Mouse (Mus musculus) frontal cortex, postnatal 14 days (tissue): Measurements from ENCODE around the gene Dcps.

Experiments
- DNase-seq, 2 experiments: peaks; one replicate each; pipeline ENCODE4 v3.0.0; 2022; ENCODE audit warnings: low spot score in 2 of 2

Gene Dcps

GRCm38 (mm10) chr9:35108916-35109315 lies 66.9 kb downstream of the Dcps start:
- peak; percentile 63 to 83 for DNase-seq

- DNase-seq = no peak
Measured at GRCm38 (mm10) chr9:35108066-35108465, 67.8 kb downstream of the Dcps start.

GRCm38 (mm10) chr9:35107396-35107795 lies 68.5 kb downstream of the Dcps start:
- no peak for DNase-seq

- no peak for DNase-seq
Measured at GRCm38 (mm10) chr9:35105884-35106880, 69.7 kb downstream of the Dcps start.

- DNase-seq = no peak
Measured at GRCm38 (mm10) chr9:35105438-35105837, 70.4 kb downstream of the Dcps start.

GRCm38 (mm10) chr9:35104711-35105110 lies 71.2 kb downstream of the Dcps start:
- peak in 1 of 2 experiments; percentile 2 for DNase-seq

GRCm38 (mm10) chr9:35098762-35099161 lies 77.1 kb downstream of the Dcps start:
- DNase-seq = no peak

- no peak for DNase-seq
Measured at GRCm38 (mm10) chr9:35097901-35098300, 78.0 kb downstream of the Dcps start.

GRCm38 (mm10) chr9:35095726-35096125 lies 80.1 kb downstream of the Dcps start:
- no peak for DNase-seq

GRCm38 (mm10) chr9:35093350-35093749 lies 82.5 kb downstream of the Dcps start:
- no peak for DNase-seq

GRCm38 (mm10) chr9:35092904-35093303 lies 83.0 kb downstream of the Dcps start:
- no peak for DNase-seq
